Mouse (Mus musculus) testis, adult 2 months (tissue): ENCODE results near the gene Fam174b. TPM values are rescaled to one million over a fixed set of nuclear protein-coding genes. Genes with fewer than 3 reads are reported as not detected.

Experiments
- H3K27ac ChIP-seq: fragments of 200-500 bp; 2 replicates; pipeline ENCODE4 v1.5.1; 2012; ENCODE audit warnings: low read depth, low read length; ENCODE audit not compliant: control insufficient read depth, insufficient read depth
- H3K27me3 ChIP-seq: fragments of 200-500 bp; 2 replicates; pipeline ENCODE4 v1.6.1; 2012; ENCODE audit warnings: mild to moderate bottlenecking, low read length, moderate library complexity; ENCODE audit not compliant: control insufficient read depth, insufficient read depth
- H3K36me3 ChIP-seq: fragments of 200-500 bp; 2 replicates; pipeline ENCODE4 v1.6.1; 2012; ENCODE audit warnings: mild to moderate bottlenecking, low read length; ENCODE audit not compliant: control insufficient read depth, insufficient read depth
- H3K4me1 ChIP-seq: fragments of 200-500 bp; 2 replicates; pipeline ENCODE4 v1.6.1; 2012; ENCODE audit warnings: low read length; ENCODE audit not compliant: control insufficient read depth, insufficient read depth
- H3K4me3 ChIP-seq: fragments of 200-500 bp; 2 replicates; pipeline ENCODE4 v1.5.1; 2012; ENCODE audit warnings: low read depth, mild to moderate bottlenecking, low read length, moderate library complexity, mixed read lengths; ENCODE audit not compliant: control insufficient read depth
- CTCF ChIP-seq: fragments of 200-500 bp; IDR thresholded peaks from 2 replicates; pipeline ENCODE4 v1.5.1; 2012; ENCODE audit warnings: low read depth, mild to moderate bottlenecking, inconsistent platforms, low read length, moderate library complexity; ENCODE audit not compliant: control insufficient read depth, insufficient read depth, insufficient replicate concordance
- POLR2A ChIP-seq: fragments of 200-500 bp; IDR thresholded peaks from 2 replicates; pipeline ENCODE4 v1.6.1; 2012; ENCODE audit warnings: low read depth, mild to moderate bottlenecking, inconsistent platforms, low read length, moderate library complexity; ENCODE audit not compliant: control insufficient read depth
- polyA plus RNA-seq: library from polyadenylated mRNA; depleted of rRNA; stranded (reverse); fragments of >200 nt; gene quantifications from 2 replicates; pipeline ENCODE4 v1.2.3, GENCODE M21; 2012

Fam174b gene
- polyA plus RNA-seq, 1 experiment = 0.12 TPM

DNA sequence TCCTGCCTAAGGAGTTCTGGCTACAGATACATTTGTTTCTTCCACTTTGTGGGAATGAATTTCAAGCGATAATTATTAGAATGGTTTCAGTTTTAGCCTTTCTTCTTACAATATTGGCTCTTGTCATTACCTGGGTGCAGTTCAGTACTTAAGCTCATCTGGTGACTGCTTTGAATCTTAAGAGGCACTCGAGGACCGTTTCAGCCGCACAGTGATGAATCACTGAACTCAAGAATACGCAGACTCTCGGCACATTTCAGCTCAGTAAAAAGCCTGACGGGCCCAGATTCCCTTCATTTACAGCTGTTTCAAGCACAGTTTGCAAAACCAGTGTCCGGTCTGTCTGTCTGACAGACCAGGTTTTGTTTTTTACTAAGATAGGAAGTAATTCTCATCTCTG lies 51.0 kb downstream of the Fam174b start:
- Histone ChIP-seq H3K36me3 (no peaks in the 10 kb centered on the region; the same call in none of the 2 replicates), H3K27ac (no peak overlapping the region; the same call in 1 of the 2 replicates), H3K4me3 (no peak overlapping the region), H3K4me1 (no peaks in the 10 kb centered on the region), H3K27me3 (no peaks in the 10 kb centered on the region)
- TF ChIP-seq POLR2A = no peak
- TF ChIP-seq CTCF = no peak

DNA sequence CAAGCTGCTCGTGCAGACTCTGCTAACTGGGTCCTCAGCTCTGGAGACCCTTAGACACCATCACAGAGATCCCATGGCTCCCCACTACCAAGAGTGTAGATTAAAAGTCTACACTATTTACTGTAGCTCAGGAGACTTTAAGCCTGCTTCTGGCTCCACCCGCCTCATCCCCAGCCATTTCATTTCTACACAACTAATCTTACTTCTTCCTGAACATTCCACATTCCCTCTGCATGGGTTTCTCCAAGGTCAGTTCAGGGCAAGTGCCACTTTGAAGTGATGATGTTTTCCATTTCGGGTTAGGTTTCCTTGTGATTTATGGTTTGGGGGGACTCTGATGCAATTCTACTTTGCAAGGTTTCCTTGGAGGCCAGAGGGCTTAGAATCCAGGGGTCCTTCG lies 52.1 kb downstream of the Fam174b start:
- H3K4me3 ChIP-seq = no peak overlapping the region
- TF ChIP-seq CTCF (no peak), POLR2A (0 out of 2 replicates have a peak, but pooled peaks have one; percentile 22)
- H3K27ac ChIP-seq = no peak overlapping the region; the same call in 1 of the 2 replicates
- H3K36me3 ChIP-seq = no peaks in the 10 kb centered on the region; the same call in none of the 2 replicates
- H3K27me3 ChIP-seq = no peaks in the 10 kb centered on the region
- no peaks in the 10 kb centered on the region for H3K4me1 ChIP-seq

DNA sequence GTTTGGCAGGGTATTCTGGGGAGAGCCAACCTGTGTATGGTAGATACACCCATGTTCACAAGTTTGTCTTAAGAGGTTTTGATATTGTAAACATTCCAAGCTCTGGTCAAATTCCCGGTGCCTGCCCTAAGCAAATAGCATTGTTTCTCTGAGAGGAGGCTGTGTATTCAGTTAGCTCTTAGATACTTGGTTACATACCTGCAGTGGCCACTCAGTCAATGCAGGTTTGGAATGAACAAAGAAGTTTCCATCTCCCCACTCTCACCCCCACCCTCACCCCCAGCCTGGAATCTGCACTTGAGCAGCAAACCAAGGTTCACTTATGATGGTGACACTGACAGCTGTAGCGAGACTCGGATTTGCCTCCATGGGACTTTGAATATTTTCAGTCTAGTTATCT lies 52.5 kb downstream of the Fam174b start:
- no peak for TF ChIP-seq POLR2A
- TF ChIP-seq CTCF = no peak
- H3K4me3 ChIP-seq = no peak overlapping the region
- no peaks in the 10 kb centered on the region for H3K4me1 ChIP-seq

DNA sequence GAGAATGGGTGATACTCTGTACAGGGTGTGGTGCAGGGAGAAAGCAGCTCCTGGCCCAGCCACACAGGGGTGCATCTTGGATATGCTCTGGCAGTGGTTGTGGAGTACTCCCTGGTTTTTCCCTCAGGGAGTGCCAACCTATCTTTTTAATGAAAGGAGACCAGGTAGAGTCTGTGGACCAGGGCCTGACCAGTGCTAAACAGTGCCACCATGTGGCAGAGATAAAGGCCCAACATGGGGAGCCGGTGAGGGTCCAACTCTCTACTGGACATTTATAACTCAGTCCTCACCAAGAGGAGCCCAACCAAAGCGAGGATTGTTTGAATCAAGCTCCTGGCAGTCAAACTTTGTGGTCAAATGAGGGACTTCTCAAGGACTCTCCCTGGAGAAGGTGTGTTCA lies 69.2 kb downstream of the Fam174b start:
- Histone ChIP-seq H3K27ac (peak overlapping the region; percentile 76), H3K36me3 (no peaks in the 10 kb centered on the region), H3K4me3 (no peak overlapping the region), H3K27me3 (no peaks in the 10 kb centered on the region), H3K4me1 (no peaks in the 10 kb centered on the region)
- TF ChIP-seq POLR2A = peak; percentile 34; the same call in 1 of the 2 replicates
- no peak for TF ChIP-seq CTCF

More for the DNA sequence above, 52.5 kb downstream of the Fam174b start:
- H3K27me3 ChIP-seq = no peaks in the 10 kb centered on the region
- no peaks in the 10 kb centered on the region; the same call in none of the 2 replicates for H3K36me3 ChIP-seq
- no peak overlapping the region for H3K27ac ChIP-seq

DNA sequence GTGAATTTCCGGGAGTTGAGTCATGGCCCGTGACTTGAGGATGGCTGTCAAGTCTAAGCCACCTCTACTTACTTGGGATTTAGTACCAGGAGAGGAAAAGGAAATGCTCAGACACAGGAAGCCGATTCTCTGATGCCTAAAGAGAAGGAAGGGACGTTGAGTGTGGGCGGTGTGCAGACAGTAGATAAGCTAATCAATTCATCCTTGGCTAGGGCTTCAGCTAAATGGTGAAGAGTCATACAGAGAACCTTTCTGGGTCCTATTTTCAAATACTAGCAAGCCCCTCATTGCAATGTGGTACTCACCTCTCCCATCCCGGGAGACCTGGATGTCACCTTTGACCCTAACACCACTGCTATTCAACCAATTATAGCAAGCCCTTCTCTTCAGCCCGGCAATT lies 71.3 kb downstream of the Fam174b start:
- H3K27ac ChIP-seq = no peak overlapping the region
- peaks cover 2% of the 10 kb centered on the region; the same call in 1 of the 2 replicates for H3K4me1 ChIP-seq
- H3K27me3 ChIP-seq = no peaks in the 10 kb centered on the region
- no peaks in the 10 kb centered on the region for H3K36me3 ChIP-seq
- TF ChIP-seq POLR2A (no peak), CTCF (no peak)
- H3K4me3 ChIP-seq = no peak overlapping the region

DNA sequence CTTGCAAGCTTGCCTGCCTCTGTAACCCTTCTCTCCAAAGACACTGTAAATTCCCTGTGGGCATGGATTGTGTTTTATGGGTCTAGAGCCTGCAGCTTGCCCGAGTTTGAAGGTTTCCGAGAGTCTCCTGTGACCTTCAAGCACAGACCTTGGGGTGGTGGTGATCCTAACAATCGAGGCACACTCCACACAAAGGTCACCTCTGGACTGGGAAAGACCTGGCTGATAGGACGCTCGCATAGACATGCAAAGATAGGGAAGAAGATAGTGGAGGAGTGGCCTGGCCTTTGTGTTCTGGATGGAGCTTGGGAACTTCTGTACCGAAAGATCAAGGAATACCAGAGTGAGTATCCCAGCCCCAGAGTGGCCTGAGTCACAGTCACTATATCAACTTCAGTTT lies 72.1 kb downstream of the Fam174b start:
- H3K4me3 ChIP-seq = no peak overlapping the region
- TF ChIP-seq POLR2A (no peak), CTCF (no peak)
- H3K4me1 ChIP-seq = peaks cover 4% of the 10 kb centered on the region; the same call in 1 of the 2 replicates
- H3K36me3 ChIP-seq = no peaks in the 10 kb centered on the region
- H3K27me3 ChIP-seq = no peaks in the 10 kb centered on the region
- H3K27ac ChIP-seq = peak overlapping the region; percentile 59; the same call in 1 of the 2 replicates

DNA sequence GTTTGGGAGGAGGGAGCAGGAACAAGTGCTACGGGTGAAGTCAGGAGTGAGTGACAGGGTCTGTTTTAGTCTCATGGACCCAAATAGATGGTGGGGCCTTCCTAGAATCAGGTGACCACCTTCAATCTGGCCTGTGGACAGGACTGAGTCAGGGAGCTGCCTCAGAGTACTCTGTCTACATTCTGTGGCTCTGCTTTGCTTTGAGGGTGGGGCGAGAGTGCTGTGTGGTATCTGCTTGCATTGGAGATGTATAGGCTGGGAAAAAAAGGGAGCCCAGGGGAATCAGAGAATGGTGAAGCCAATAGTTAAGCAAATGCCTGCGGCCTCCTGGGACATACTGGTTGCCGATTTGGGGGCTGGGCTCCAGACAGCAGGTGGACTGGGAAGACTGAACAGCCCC lies 73.8 kb downstream of the Fam174b start:
- TF ChIP-seq CTCF (no peak), POLR2A (no peak)
- H3K4me3 ChIP-seq = peak overlapping the region; percentile 58
- no peaks in the 10 kb centered on the region for H3K27me3 ChIP-seq
- no peaks in the 10 kb centered on the region for H3K36me3 ChIP-seq
- H3K27ac ChIP-seq = peak overlapping the region; percentile 73
- peaks cover 6% of the 10 kb centered on the region for H3K4me1 ChIP-seq

DNA sequence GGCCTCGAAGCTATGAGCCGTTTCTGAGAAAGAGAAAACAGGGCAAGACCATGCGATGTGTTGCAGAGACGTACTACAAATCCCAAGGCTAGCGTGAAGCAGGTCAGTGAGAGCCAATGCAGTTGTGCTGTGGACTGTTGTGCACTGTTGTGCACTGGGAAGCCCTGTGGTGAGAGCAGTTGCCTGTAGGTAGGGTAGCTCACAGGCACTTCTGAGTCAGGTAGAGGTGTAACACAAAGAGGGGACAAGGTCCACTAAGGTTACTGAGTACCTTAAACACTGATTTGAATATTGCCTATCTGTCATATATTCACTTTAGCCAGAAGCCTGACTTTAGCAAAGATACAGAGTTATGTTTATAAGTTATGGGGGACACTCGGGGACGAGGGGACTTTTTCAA lies 74.4 kb downstream of the Fam174b start:
- Histone ChIP-seq H3K4me1 (peaks cover 7% of the 10 kb centered on the region), H3K27me3 (no peaks in the 10 kb centered on the region), H3K4me3 (peak overlapping the region; percentile 85), H3K27ac (peak overlapping the region; percentile 99), H3K36me3 (no peaks in the 10 kb centered on the region)
- TF ChIP-seq POLR2A = peak; percentile 32; the same call in 1 of the 2 replicates
- no peak for TF ChIP-seq CTCF
